Mouse (Mus musculus): ENCODE measurements at regions not wholly inside any gene's neighbourhood (a gene's known extent, or its start where the extent isn't known, plus 50 kb on each side); places are given as distances from the start of the nearest gene placed in this dataset.

DNA sequence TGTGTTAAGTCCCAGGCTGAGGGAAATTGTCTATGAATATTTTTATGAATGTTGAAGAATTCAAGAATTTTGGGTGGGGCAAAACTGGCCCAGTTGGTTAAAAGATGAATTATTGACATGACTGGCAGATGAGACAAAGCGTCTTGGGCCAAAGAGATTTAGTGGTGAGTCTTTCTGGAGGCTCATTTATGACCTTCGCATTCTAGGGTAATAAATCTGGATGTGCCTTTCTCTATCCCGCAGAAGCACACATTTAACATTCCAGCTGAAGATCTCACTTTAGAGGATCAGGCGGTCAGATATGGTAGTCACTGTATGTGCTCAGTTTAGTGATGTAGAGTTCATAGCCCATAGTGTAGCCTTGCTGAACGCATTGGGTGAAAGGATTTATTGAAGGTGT lies 296.9 kb upstream of the Gm21798 start:
- no peak for DNase-seq
- 98% methylated on average over 5 of the region's 5 CpGs for WGBS
- Histone ChIP-seq H3K4me3 (replicated peaks; ENCODE audit: insufficient read depth, low read depth, low read length) (no peak overlapping the region), H3K27ac (ENCODE audit: insufficient read depth, low read length) (no peak overlapping the region), H3K4me1 (ENCODE audit: control insufficient read depth, insufficient read depth, low read length) (no peaks in the 10 kb centered on the region), H3K27me3 (ENCODE audit: control insufficient read depth, insufficient read depth, low read length) (no peaks in the 10 kb centered on the region)
- TF ChIP-seq CTCF (IDR thresholded peaks at IDR 0.05; ENCODE audit: borderline replicate concordance, insufficient read depth, low read depth, low read length) (no peak), POLR2A (IDR thresholded peaks at IDR 0.05; ENCODE audit: borderline replicate concordance, insufficient read depth, low read length) (no peak)

DNA sequence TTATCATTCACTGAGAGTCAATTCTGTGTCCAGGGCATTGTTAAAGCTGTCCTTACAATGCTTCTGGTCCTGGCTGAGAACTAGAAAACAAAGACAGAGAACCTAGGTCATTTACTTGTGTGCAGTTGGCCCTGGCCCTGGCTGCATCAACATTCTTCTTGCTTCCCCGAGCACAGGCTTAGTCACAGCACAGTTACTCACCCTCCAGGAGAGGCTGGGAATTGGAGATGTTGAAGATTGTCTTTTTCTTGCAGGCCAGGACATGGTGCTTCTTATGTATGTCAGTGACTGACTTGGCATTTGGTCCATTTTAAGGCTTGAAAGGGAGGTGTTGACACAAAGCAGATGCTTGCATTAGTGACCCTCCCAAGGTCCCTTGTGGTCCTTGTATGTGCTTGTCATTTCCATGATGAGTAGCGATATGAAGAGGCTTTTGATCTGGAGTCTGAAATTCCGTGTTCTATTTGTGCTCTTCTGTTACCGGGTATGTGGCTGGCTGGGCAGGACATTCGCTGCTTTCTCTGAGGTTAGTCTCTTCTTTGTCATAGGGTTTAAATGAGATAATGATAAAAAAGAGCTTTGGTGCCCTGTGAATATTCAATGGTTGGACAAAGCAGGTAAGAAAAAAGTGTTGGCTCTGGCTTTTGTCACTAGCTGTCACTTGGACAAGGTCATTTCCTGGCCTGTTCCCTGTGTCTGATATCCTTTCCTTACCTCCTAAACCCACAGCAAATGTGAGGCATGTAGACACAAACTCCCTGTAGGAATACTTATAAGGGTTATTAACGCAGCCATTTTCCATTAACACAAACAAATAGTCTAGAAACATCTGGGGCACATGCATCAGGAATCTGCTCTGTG lies 285.0 kb upstream of the Gm21798 start:
- no peaks in the 10 kb centered on the region for H3K4me1 ChIP-seq (ENCODE audit: control insufficient read depth, insufficient read depth, low read length)
- WGBS = 60% methylated on average over 6 of the region's 6 CpGs
- DNase-seq = no peak
- H3K27ac ChIP-seq (ENCODE audit: insufficient read depth, low read length) = no peak overlapping the region
- H3K27me3 ChIP-seq (ENCODE audit: control insufficient read depth, insufficient read depth, low read length) = no peaks in the 10 kb centered on the region; the same call in 1 of the 2 replicates
- H3K4me3 ChIP-seq (replicated peaks; ENCODE audit: insufficient read depth, low read depth, low read length) = no peak overlapping the region
- TF ChIP-seq POLR2A (IDR thresholded peaks at IDR 0.05; ENCODE audit: borderline replicate concordance, insufficient read depth, low read length) (no peak), CTCF (IDR thresholded peaks at IDR 0.05; ENCODE audit: borderline replicate concordance, insufficient read depth, low read depth, low read length) (no peak)

DNA sequence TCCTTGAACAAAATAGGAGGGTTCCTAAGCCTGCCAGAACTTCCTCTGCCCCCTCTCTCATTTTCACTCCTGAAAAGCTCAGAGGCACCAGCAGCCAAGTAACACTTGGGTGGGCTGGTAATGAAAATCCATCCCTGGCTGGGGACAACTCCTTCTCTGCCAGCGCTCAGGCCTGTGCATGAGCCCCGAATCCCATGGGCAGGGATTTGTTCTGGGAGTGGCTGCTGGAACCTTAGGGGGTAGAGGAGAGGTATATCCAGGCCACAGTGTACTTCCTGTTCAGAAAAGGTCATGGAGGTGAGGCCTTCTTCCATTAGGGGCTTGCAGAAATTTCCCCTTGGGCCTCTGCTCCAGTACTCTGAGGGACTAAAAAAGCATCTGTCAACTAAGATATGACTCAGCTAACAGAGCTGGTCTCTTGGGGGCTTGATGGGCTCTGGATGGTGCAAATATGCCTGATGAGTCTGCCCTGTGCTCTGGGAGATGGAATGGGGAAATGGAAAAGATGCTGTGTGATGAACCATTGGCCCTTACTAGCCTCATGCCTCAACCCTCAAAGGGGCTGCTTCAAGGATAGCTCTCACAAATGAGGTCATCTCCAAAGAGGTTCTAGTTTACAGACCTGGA lies 284.2 kb upstream of the Gm21798 start:
- WGBS = 65% methylated on average over 2 of the region's 2 CpGs
- peak in 1 of 2 experiments; percentile 9 for DNase-seq
- Histone ChIP-seq H3K4me3 (replicated peaks; ENCODE audit: insufficient read depth, low read depth, low read length) (no peak overlapping the region), H3K4me1 (ENCODE audit: control insufficient read depth, insufficient read depth, low read length) (no peaks in the 10 kb centered on the region), H3K27me3 (ENCODE audit: control insufficient read depth, insufficient read depth, low read length) (no peaks in the 10 kb centered on the region; the same call in 1 of the 2 replicates), H3K27ac (ENCODE audit: insufficient read depth, low read length) (no peak overlapping the region)
- TF ChIP-seq CTCF (IDR thresholded peaks at IDR 0.05; ENCODE audit: borderline replicate concordance, insufficient read depth, low read depth, low read length) = no peak
- TF ChIP-seq POLR2A (IDR thresholded peaks at IDR 0.05; ENCODE audit: borderline replicate concordance, insufficient read depth, low read length) = no peak

DNA sequence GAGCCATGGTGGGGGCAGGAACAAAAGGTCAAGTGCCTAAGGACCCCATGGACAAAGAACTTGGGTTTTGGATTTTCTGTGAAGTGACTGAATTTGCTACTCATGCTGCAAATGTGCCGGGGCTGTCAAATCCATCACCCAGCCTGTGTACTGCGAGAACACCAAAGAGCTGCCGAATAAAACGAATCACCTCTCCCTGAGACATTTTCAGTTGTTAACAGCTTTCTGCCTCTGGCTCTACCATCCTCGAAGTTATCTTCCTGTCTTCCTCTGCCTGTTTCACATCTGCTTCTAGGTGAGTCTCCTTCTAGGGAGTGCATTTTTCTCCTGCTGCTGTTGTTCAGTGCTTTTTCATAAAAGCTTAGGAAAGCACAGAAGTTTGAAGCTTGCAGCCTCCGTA lies 283.3 kb upstream of the Gm21798 start:
- H3K4me3 ChIP-seq (replicated peaks; ENCODE audit: insufficient read depth, low read depth, low read length) = no peak overlapping the region
- no peak for DNase-seq
- no peak overlapping the region for H3K27ac ChIP-seq (ENCODE audit: insufficient read depth, low read length)
- TF ChIP-seq CTCF (IDR thresholded peaks at IDR 0.05; ENCODE audit: borderline replicate concordance, insufficient read depth, low read depth, low read length) (no peak), POLR2A (IDR thresholded peaks at IDR 0.05; ENCODE audit: borderline replicate concordance, insufficient read depth, low read length) (no peak)
- H3K4me1 ChIP-seq (ENCODE audit: control insufficient read depth, insufficient read depth, low read length) = no peaks in the 10 kb centered on the region
- 86% methylated on average over 6 of the region's 6 CpGs for WGBS
- H3K27me3 ChIP-seq (ENCODE audit: control insufficient read depth, insufficient read depth, low read length) = no peaks in the 10 kb centered on the region; the same call in 1 of the 2 replicates

DNA sequence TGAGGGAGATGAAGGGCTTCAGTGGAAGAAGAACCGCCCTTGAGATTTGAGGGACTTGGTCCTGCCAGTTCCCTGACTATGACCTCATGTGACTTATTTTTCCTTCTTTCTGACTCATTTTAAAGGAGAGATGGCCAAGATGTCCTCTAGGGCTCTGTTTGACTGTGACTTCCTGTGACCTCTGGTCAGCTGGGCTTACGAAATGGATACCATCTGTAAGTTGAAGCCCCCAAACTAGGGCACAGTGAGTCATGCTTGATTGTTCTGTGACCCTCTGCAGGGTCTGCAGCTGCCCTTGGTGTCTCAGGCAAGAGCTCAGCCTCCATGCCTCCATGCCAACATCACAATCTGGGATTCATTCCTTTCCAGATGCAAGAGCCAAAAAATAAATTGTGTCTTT lies 282.3 kb upstream of the Gm21798 start:
- 83% methylated on average over 2 of the region's 2 CpGs for WGBS
- DNase-seq = no peak

DNA sequence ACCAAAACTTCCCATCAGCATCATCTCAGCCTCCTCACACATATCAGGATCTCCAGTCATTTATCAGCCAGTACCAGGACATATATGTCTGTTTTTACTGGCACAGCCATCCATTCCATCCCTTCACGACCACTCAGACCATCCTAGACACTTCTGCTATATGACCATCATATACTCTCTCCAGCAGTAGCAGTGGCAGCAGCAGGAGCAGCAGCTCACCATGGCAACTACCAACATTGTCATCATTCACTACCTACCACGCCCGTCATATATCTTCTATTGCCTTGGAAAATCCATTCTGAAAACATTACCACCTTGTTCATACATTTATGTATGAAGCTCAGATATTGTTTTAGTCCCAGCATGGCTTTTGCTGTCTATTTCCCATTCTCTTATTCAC lies 276.1 kb upstream of the Gm21798 start:
- TF ChIP-seq POLR2A (IDR thresholded peaks at IDR 0.05; ENCODE audit: borderline replicate concordance, insufficient read depth, low read length) (no peak), CTCF (IDR thresholded peaks at IDR 0.05; ENCODE audit: borderline replicate concordance, insufficient read depth, low read depth, low read length) (no peak)
- 81% methylated on average over 3 of the region's 3 CpGs for whole genome bisulfite sequencing
- Histone ChIP-seq H3K27me3 (ENCODE audit: control insufficient read depth, insufficient read depth, low read length) (no peaks in the 10 kb centered on the region), H3K4me1 (ENCODE audit: control insufficient read depth, insufficient read depth, low read length) (no peaks in the 10 kb centered on the region), H3K4me3 (replicated peaks; ENCODE audit: insufficient read depth, low read depth, low read length) (no peak overlapping the region), H3K27ac (ENCODE audit: insufficient read depth, low read length) (no peak overlapping the region)
- DNase-seq = no peak

More for the DNA sequence above, 282.3 kb upstream of the Gm21798 start:
- TF ChIP-seq POLR2A (IDR thresholded peaks at IDR 0.05; ENCODE audit: borderline replicate concordance, insufficient read depth, low read length) = no peak
- TF ChIP-seq CTCF (IDR thresholded peaks at IDR 0.05; ENCODE audit: borderline replicate concordance, insufficient read depth, low read depth, low read length) = no peak
- no peak overlapping the region for H3K4me3 ChIP-seq (replicated peaks; ENCODE audit: insufficient read depth, low read depth, low read length)
- H3K4me1 ChIP-seq (ENCODE audit: control insufficient read depth, insufficient read depth, low read length) = no peaks in the 10 kb centered on the region
- H3K27me3 ChIP-seq (ENCODE audit: control insufficient read depth, insufficient read depth, low read length) = no peaks in the 10 kb centered on the region; the same call in 1 of the 2 replicates
- no peak overlapping the region for H3K27ac ChIP-seq (ENCODE audit: insufficient read depth, low read length)

DNA sequence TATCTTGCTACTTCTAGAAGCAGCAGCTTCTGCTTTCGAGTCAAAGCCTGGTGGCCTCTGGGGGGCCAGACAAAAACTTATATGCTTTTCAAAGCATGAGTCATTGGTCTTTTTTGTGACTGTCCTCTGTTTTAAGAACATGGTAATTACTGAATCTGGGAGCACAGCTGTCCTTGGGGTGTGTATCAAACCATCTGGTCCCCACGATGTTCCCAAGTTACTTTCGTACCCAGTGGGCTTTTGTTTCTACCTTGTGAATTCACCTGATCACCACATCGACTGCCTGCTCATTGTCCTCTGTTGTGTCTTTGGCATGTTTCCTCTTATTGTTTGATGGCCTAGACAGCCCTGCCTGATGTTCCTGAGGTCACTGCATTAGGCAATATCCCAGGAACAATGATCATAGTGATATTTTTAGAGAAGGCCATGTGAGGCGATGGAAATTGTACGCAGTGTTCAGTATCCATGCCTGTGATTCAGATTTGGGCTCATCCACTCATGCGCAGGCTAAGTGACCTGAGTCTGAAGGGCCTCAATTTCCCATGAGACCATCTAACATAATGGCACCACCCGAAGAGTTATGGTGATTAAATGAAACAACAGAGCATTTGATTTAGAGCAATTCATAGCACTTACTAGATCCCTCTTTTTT lies 275.1 kb upstream of the Gm21798 start:
- Histone ChIP-seq H3K4me3 (replicated peaks; ENCODE audit: insufficient read depth, low read depth, low read length) (no peak overlapping the region), H3K27me3 (ENCODE audit: control insufficient read depth, insufficient read depth, low read length) (no peaks in the 10 kb centered on the region), H3K27ac (ENCODE audit: insufficient read depth, low read length) (no peak overlapping the region), H3K4me1 (ENCODE audit: control insufficient read depth, insufficient read depth, low read length) (no peaks in the 10 kb centered on the region)
- no peak for TF ChIP-seq POLR2A (IDR thresholded peaks at IDR 0.05; ENCODE audit: borderline replicate concordance, insufficient read depth, low read length)
- no peak for DNase-seq
- 68% methylated on average over 8 of the region's 8 CpGs for WGBS
